Mouse (Mus musculus): ENCODE measurements around the gene H2afb2. TPM values are rescaled to one million over a fixed set of nuclear protein-coding genes. Genes with fewer than 3 reads are reported as not detected.

H2afb2 gene
- not detected in 2 replicates for polyA plus RNA-seq (2015; fragmentation: Nextera tagmentation; extraction: Ambion mirVana)

- H3K27me3 ChIP-seq (ENCODE audit: control insufficient read depth, insufficient read depth, low read length): no peaks in the 10 kb centered on the region
- no peaks in the 10 kb centered on the region for H3K4me1 ChIP-seq (replicated peaks; ENCODE audit: control insufficient read depth, insufficient read depth)
- no peak within 1 kb of the TSS for H3K4me2 ChIP-seq (replicated peaks; ENCODE audit: low read depth)
- no peak for DNase-seq (ENCODE audit: low spot score)
- no peak for ATAC-seq (ENCODE audit: low FRiP score, low TSS enrichment)
- TF ChIP-seq EP300 (optimal IDR thresholded peaks at IDR 0.05): no peak
- no peak for TF ChIP-seq CTCF (IDR thresholded peaks at IDR 0.05; ENCODE audit: low read depth)
- H3K36me3 ChIP-seq (ENCODE audit: control insufficient read depth, insufficient read depth, low read length): no peaks in the 10 kb centered on the region
- H3K9ac ChIP-seq (ENCODE audit: low read length): no peak within 1 kb of the TSS
- no peak within 1 kb of the TSS for H3K4me3 ChIP-seq (ENCODE audit: low read depth, low read length)
- H3K27ac ChIP-seq (replicated peaks): no peak within 1 kb of the TSS
- WGBS: 86% methylated on average over 6 of the region's 6 CpGs
- H3K9me3 ChIP-seq (ENCODE audit: control insufficient read depth, low read length): no peaks in the 10 kb centered on the region
Observed at GRCm38 (mm10) chrX:116680878-116681277, at the start of gene H2afb2. Gene H2afb2, plus strand, starts transcription at chrX:116681178.

Other genes with a start within 250 kb of the H2afb2 start
- not detected in 2 replicates for gene Cpxcr1, start 232.2 kb upstream of the H2afb2 start, polyA plus RNA-seq (2015; fragmentation: Nextera tagmentation; extraction: Ambion mirVana)

Data from stomach, postnatal 0 days (tissue).